Mouse (Mus musculus) small intestine, adult 2 months (tissue): Measurements from ENCODE around the gene Sp9. TPM values are rescaled to one million over a fixed set of nuclear protein-coding genes. Genes with fewer than 3 reads are reported as not detected.

Source experiments
- H3K27ac ChIP-seq: fragments of 200-500 bp; 2 replicates; pipeline ENCODE4 v1.5.1; 2012; ENCODE audit warnings: low read depth, low read length, control low read depth, inconsistent platforms; ENCODE audit not compliant: insufficient read depth
- H3K27me3 ChIP-seq: fragments of 200-500 bp; 2 replicates; pipeline ENCODE4 v1.6.1; 2012; ENCODE audit warnings: mild to moderate bottlenecking, moderate library complexity, low read length, inconsistent platforms; ENCODE audit not compliant: control insufficient read depth, insufficient read depth
- H3K36me3 ChIP-seq: fragments of 200-500 bp; 2 replicates; pipeline ENCODE4 v1.6.1; 2012; ENCODE audit warnings: mild to moderate bottlenecking, low read length, control low read depth, inconsistent platforms; ENCODE audit not compliant: control insufficient read depth, insufficient read depth
- H3K4me1 ChIP-seq: fragments of 200-500 bp; 2 replicates; pipeline ENCODE4 v1.6.1; 2012; ENCODE audit warnings: low read length, inconsistent platforms, mixed read lengths; ENCODE audit not compliant: control insufficient read depth, insufficient read depth, insufficient read length
- H3K4me3 ChIP-seq: fragments of 200-500 bp; 2 replicates; pipeline ENCODE4 v1.5.1; 2012; ENCODE audit warnings: low read depth, mild to moderate bottlenecking, control low read depth, inconsistent platforms, low read length, moderate library complexity
- CTCF ChIP-seq: fragments of 200-500 bp; IDR thresholded peaks from 2 replicates; pipeline ENCODE4 v1.5.1; 2012; ENCODE audit warnings: low read depth, mild to moderate bottlenecking, control low read depth, inconsistent platforms, low read length, moderate library complexity, mixed read lengths; ENCODE audit not compliant: insufficient replicate concordance, insufficient read length; ENCODE audit errors: extremely low read depth
- POLR2A ChIP-seq: fragments of 200-500 bp; IDR thresholded peaks from 2 replicates; pipeline ENCODE4 v1.6.1; 2012; ENCODE audit warnings: low read depth, mild to moderate bottlenecking, control low read depth, inconsistent platforms, low read length, moderate library complexity
- WGBS: fragments of 180-500 bp; shearing (Covaris S2); methylation state at CpG from one replicate; pipeline ENCODE4 v1.1.7; 2018; 5-methylcytosine and 5-hydroxymethylcytosine counted together
- polyA plus RNA-seq: library from polyadenylated mRNA; depleted of rRNA; stranded (reverse); fragments of >200 nt; gene quantifications from 2 replicates; pipeline ENCODE4 v1.2.3, GENCODE M21; 2012; rRNA removed

Gene Sp9
- polyA plus RNA-seq, 1 experiment = 0.03 TPM

DNA sequence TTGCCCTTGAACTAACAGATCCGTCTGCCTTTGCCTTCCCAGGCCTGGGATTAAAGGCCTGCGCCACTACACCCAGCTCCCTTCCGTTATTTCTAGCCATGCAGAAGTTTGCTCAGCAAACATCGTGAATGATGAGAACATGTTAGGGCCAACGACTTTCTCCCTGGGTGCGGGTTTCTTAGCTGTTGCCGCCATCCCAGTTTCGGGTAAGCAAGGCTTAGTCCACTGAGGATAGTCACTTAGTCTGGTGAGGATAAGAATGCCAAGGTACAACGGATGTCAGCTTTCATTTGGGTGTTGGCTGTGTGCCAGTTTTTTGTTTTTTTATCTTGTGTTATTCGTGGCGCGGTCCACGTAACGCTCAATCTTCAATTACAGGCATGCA lies 41.4 kb downstream of the Sp9 start:
- Histone ChIP-seq H3K27ac (peak overlapping the region; percentile 23), H3K4me3 (peak overlapping the region; percentile 61), H3K27me3 (no peaks in the 10 kb centered on the region), H3K36me3 (peaks cover 12% of the 10 kb centered on the region), H3K4me1 (no peaks in the 10 kb centered on the region)
- 12% methylated on average over 14 of the region's 14 CpGs for WGBS
- TF ChIP-seq POLR2A = no peak
- TF ChIP-seq CTCF = no peak

DNA sequence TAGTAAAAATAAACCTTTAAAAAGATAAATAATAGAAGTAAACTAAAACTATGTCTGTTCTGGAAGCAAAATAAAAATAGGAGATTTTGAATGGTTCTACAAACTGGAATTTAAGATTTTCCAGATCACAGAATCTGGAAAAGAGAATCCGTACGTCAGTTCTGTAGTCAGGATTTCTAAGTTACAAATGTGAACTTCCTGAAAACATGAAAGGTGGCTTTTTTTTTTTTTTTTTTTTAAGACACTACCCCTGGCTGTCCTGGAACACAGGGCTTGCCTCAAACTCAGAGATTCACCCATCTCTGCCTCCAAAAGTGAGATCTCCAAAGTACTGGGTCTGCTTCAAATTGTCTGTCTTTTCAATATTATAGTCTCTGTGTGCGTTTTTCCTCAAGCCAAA lies 42.6 kb downstream of the Sp9 start:
- H3K4me3 ChIP-seq = no peak overlapping the region
- peaks cover 11% of the 10 kb centered on the region for H3K36me3 ChIP-seq
- H3K27ac ChIP-seq = no peak overlapping the region
- H3K4me1 ChIP-seq = no peaks in the 10 kb centered on the region
- 89% methylated on average over 3 of the region's 3 CpGs for WGBS
- TF ChIP-seq CTCF = no peak
- no peak for TF ChIP-seq POLR2A
- H3K27me3 ChIP-seq = no peaks in the 10 kb centered on the region

DNA sequence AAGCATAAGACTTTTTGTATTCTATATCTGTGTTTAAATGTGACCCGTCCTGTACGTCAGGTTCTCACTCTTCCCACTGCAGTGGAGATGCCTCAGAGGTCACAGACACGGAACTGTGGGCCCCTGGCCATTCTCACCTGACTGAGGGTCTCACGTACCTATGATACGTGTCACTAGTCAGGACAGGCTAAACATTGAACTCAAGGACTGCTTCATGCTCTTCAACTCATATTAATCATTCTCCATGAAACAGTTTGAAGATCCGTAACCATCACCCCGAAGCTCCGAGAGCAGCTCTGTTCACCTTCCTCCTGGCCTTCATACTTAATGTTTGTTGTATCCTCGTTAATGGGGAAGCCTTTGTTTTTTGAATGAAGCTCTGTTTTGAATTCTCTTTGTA lies 45.7 kb downstream of the Sp9 start:
- Histone ChIP-seq H3K4me3 (no peak overlapping the region), H3K4me1 (no peaks in the 10 kb centered on the region), H3K27me3 (no peaks in the 10 kb centered on the region), H3K27ac (no peak overlapping the region), H3K36me3 (peaks cover 4% of the 10 kb centered on the region)
- WGBS = 96% methylated on average over 9 of the region's 9 CpGs
- TF ChIP-seq POLR2A = no peak

DNA sequence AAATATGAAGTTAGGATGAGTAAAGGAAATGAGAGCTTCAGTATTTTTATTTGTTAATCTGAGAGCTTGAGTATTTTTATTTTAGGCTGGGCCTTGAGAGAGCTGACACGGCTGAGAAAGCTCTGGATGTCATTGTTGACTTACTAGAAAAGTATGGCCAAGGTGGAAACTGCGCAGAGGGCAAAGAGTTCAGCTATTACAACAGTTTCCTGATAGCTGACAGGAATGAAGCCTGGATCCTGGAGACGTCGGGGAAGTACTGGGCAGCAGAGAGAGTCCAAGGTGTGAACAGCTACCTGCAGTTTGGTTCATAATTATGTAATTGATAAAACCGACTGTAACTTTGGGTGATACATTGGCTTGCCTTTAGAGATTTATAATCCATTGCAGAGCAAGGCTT lies 47.5 kb downstream of the Sp9 start:
- no peak overlapping the region for H3K4me3 ChIP-seq
- peaks cover 4% of the 10 kb centered on the region for H3K36me3 ChIP-seq
- no peak overlapping the region for H3K27ac ChIP-seq
- no peaks in the 10 kb centered on the region for H3K27me3 ChIP-seq
- H3K4me1 ChIP-seq = no peaks in the 10 kb centered on the region
- no peak for TF ChIP-seq POLR2A
- TF ChIP-seq CTCF = no peak
- 65% methylated on average over 5 of the region's 5 CpGs for WGBS

DNA sequence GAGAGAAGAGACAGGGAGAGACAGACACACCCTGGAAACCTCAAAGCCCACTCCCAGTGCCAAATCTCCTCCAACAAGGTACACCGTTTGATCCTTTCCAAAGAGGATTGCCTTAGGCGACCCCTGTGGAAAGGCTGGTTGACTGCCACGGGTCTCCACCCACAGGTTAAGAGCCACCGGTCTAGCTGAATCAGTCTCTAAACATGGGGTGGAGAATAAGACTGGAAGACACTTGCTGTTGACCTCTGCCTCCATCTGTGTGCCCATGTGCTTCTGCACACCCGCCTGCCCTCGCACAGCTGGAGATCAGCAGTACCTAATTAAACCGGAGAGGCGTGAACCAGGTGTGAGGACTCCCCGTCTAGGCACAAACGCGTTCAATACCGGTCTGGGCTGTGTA lies 51.3 kb downstream of the Sp9 start:
- Histone ChIP-seq H3K27me3 (no peaks in the 10 kb centered on the region), H3K27ac (no peak overlapping the region), H3K4me1 (no peaks in the 10 kb centered on the region), H3K36me3 (peaks cover 4% of the 10 kb centered on the region), H3K4me3 (no peak overlapping the region)
- WGBS = 73% methylated on average over 12 of the region's 12 CpGs
- TF ChIP-seq POLR2A (no peak), CTCF (no peak)

DNA sequence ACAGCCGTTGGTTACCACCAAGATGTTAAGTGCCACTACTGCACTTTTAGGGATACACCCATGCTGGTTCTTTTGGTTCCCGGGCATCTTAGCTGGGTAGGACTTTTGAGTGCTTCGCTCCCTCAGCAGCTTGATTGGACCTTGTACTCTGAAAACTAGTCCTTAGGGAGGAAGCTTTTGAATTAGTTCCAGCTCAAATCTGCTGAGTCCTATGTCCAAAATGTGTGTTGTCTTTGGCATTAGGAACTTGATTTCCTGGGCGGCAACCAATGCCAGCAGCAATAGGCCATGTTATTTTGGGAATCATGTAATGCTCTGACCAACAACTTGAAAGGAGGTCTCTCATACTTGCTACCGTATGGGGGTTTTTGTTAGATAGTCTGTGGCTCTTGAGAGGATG lies 54.1 kb downstream of the Sp9 start:
- Histone ChIP-seq H3K4me3 (no peak overlapping the region), H3K36me3 (no peaks in the 10 kb centered on the region), H3K27ac (no peak overlapping the region), H3K4me1 (no peaks in the 10 kb centered on the region), H3K27me3 (no peaks in the 10 kb centered on the region)
- 67% methylated on average over 5 of the region's 5 CpGs for WGBS
- no peak for TF ChIP-seq CTCF
- no peak for TF ChIP-seq POLR2A

Other genes starting within 250 kb of the Sp9 start
- gene Ola1, start 53.0 kb upstream of the Sp9 start, polyA plus RNA-seq = 1.4 and 1.5 TPM in 2 replicates
- 1.1 and 1.6 TPM in 2 replicates for gene Scrn3, start 40.7 kb downstream of the Sp9 start, polyA plus RNA-seq
- 0.28 and 0.70 TPM in 2 replicates for gene Cir1, start 40.8 kb downstream of the Sp9 start, polyA plus RNA-seq
- gene Gpr155, start 114.6 kb downstream of the Sp9 start, polyA plus RNA-seq = 6.3 and 9.9 TPM in 2 replicates